Mouse (Mus musculus) ES-Bruce4 (cell line): ENCODE results near the gene Amhr2.

Experiments used
- CTCF ChIP-seq: IDR thresholded peaks from one replicate; pipeline ENCODE4 v1.8.1; 2011; ENCODE audit warnings: low read depth, low read length
- POLR2A ChIP-seq: IDR thresholded peaks from one replicate; pipeline ENCODE4 v1.8.1; 2011; ENCODE audit warnings: low read length; ENCODE audit not compliant: insufficient read depth

GRCm38 (mm10) chr15:102449366-102449765 lies 4.2 kb downstream of the Amhr2 start:
- TF ChIP-seq CTCF (no peak), POLR2A (no peak)
